Mouse (Mus musculus) ovary, adult 18-20 months (tissue): ENCODE measurements around the gene Thra.

Source experiments
- DNase-seq: peaks from one replicate; pipeline ENCODE4 v3.0.0; 2022; ENCODE audit warnings: low spot score, mixed read lengths

Thra gene

DNA sequence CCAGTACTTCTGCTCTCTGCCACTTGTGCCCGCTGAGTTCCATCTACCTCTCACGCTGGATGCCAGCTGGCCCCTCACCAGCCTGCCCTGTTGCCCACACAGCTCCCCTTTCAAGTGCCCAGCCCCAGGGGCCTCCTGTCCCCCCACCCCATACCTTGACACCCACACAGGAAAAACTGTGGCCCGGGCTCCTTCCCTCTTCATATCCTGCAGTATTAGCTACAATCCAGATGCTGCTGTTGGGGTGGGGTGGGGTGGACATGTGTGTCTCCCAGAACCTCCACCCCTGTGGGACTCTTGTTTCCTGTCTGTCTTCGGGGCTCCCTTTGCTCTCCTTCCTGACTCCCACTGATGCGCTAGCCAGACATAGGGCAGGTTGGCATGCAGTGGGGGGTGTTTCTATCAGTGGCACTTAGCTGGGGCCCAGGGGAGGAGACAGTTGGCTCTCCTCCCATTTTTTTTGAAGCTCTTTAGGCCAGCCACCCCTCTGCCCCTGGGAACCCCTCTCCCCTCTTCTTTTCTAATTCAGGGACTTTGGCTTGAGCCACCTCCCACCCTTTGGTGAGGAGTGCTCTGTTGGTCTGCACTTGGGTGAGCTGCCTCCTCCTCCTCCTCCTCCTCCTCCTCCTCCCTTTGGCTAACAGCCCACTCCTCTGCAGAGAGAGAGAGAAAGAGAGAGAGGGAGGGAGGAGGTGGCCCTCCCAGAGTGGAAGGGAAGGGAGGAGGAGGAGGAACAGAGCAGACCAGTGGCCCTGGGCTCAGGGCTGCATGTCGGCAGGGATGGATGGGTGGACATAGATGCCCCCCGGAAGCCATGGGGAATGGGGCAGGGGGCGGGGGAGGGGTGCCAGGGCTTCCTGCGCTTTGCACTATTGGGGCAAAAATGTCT is 25.2 kb downstream of the Thra start:
- no peak for DNase-seq

GRCm38 (mm10) chr11:98766346-98766745 is 25.9 kb downstream of the Thra start:
- DNase-seq, result no peak

GRCm38 (mm10) chr11:98766816-98767215 is 26.4 kb downstream of the Thra start:
- DNase-seq, result no peak

GRCm38 (mm10) chr11:98767276-98767675 is 26.8 kb downstream of the Thra start:
- DNase-seq, result no peak

DNA sequence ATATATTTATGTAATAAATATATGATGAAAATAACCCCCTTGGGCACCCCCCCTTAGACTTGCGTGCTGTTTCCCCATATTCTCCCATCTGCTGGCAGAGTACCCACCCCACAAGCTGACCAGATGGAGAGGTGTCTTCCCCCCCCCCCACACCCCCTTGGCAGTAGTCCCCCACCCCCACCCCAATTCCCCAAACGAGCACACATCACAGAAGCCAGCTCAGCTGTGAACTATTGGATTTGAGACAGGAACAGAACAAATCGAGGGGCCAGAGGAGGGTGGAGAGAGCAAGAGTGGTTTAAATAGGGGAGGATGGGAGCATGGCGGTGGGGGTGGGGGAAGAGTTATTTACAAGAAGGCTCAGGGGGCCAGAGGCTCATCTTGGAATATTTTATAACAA is 27.3 kb downstream of the Thra start:
- DNase-seq, result no peak

DNA sequence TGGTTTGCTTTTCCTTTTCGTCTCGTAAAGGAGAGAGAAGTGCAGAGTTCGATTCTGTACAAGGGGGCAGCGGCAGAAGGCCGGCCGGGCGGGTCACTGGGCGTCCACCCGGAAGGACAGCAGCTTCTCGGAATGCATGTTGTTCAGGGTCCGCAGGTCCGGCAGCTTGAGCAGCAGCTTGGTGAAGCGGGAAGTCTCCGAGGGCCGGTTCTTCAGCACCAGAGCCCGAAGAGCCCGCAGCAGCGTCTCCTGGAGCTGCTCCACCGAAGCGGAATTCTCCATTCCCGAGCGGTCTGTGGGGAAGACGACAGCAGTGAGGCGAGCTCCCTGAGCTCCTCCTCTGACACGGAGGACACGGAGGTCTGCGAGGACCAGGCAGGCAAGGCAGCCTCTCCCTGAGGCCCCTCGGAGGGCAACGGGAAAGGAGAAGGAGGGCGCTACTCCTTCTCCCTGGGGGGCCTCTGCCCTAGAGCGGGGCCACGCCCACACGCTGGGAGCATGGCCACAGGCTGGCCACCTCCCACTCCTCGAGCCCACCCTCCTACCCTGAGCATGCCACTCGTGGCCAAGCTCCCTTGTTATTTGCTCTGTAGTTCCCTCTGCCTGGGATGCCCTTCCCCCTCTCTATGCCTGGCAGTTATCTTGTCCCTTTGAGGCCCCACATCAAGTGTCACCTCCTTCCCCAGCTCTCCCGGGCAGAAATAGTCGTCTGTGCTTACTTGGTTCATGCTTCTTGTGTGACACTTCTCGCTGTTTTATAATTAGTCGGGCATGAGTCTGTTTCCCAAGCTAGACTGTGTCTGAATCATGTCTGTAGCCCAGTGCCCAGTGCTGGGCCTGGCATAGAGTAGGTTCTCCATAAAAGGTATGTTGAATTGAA is 27.9 kb downstream of the Thra start:
- DNase-seq, result no peak

- no peak for DNase-seq
Measured at GRCm38 (mm10) chr11:98769007-98769954, 28.8 kb downstream of the Thra start.

- no peak for DNase-seq
Measured at GRCm38 (mm10) chr11:98770096-98770975, 29.9 kb downstream of the Thra start.

GRCm38 (mm10) chr11:98771131-98771530 is 30.7 kb downstream of the Thra start:
- DNase-seq, result no peak

DNA sequence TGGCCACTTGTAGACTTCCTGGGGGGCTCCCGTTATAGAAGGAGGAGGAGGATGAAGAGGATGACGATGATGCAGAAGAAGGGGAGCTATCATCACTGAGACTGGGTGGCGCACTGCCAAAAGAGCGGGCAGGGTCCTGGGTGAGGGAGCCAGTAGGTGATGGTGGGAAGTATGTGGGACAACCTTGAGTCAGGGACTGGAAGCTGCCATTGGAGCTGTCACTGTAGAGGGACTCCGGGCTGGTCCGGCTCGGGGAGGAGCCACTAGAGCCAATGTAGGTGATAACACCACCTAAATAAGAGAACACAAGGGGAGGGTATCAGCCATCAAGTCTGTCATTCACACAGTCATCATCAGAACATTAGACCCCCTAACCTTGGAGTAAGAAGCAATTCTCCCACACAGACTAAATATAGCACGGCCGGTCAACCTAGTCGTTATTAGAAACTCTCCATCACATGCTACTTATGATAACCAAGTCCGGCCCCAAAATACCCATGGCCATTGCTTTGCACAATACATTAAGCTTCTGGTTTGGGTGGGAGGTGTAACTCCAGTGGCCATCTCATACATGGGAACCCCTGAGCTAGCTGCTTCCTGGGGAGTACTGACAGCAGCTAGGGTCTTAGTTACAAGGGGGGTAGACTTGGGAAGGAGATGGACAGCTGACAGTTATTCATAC is 31.5 kb downstream of the Thra start:
- no peak for DNase-seq

- no peak for DNase-seq
Measured at GRCm38 (mm10) chr11:98772667-98773171, 32.3 kb downstream of the Thra start.

GRCm38 (mm10) chr11:98773635-98774295 is 33.3 kb downstream of the Thra start:
- DNase-seq, result peak; percentile 100

DNA sequence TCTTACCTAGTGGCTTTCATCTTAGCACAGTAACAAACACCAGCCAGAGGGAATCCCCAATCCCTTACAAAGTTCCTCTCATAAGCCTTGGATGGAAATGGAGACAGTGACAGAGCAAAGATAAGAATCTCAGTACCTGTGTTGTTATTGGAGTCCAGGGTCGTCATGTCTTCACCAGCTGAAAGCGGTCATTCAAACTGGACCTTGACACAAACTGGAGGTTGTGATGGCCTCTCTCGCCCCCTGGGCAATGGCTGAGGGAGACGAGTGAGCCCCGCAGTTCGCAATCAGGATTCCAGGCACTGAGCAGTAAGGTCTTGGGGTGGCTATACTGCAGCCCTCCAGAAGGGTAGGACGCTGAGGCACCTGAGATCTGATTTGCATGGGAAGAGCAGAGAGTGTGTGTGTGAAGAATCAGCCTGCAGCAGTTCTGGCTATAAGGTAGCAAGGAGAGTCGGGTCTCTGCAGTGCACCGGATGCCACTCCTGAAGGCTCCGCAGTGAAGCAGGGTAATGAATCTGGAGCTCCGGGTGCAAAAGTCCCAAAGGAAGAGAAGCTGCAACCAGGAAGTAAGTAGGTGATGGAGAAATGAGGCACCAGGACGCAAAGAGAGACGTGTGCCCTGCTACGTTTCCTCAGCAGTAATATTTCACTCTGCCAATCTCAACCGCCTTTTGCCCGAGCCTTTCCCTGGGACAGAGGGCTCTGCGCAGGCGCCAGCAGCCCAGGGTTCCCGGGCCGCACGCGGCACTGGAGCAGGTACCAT is 34.3 kb downstream of the Thra start, which contains the start of gene Nr1d1:
TSS of gene Nr1d1 (minus strand) at position 752 of the 766 bp plus-strand sequence.
- no peak for DNase-seq

DNA sequence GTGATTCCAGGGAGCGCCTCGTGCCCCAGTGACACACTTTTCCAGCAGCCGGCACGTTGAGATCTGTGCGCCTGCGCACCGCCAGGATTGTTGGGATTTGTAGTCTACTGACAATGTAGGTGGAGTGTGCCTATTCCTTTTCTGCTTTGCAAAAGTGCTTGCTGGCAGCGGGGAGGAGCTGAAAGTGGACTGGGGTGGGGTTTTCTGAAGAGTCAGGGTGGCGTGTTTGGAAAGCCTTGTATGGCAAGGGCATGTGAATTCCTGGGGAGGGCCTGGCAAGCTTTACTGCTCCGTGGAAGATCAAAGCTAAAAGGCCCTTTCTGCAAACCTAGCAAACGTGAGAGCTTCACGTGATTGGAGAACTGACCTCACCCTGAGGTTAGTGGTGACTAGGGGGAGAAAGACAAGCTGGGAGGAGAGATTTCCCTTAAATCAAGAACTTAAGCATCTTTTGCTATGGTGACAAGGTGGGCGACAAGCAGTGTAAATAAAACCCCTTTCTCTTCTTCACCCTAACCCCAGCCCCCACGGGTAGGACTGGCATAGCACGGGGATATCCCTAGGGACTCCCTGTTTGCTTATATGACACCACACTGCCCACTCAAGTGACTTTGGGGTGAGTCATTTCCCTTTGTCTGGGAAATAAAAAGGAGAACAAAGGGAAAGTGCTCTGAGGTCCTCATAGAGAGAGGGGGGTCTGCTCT is 35.1 kb downstream of the Thra start:
- DNase-seq, result peak; percentile 100

DNA sequence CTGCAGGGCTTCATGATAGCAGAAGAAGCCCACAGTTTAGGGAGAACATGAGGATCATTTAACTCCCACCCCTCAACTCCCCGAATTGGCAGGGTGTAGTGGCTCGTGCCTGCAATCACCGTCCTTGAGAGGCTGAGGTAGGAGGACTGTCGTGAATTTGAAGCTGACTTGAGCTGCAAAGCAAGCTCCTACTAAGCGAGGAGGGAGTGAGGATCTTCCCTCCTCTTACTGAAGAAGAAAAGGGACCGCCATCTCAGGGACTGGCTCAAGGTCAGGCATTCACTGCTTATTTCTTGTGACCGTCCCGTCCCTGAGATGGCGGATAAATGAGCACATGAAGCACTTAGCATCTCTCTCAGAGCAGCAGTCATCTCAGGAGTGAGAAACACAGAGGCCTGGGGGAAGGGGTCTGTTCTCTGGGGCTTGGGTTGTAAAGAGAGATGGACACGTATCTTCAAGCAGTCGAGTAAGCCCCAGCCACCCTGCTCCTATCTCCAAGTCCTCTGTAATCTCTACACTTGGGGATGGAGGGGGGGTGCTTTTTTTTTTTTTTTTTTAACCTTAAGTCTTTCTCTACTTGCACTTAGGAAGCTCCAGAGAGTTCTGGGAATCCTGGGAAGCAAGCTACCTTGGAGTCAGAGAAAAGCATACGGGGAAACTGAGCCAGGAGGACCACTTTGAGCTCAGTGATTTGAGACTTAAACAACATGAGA is 35.8 kb downstream of the Thra start:
- no peak for DNase-seq

DNA sequence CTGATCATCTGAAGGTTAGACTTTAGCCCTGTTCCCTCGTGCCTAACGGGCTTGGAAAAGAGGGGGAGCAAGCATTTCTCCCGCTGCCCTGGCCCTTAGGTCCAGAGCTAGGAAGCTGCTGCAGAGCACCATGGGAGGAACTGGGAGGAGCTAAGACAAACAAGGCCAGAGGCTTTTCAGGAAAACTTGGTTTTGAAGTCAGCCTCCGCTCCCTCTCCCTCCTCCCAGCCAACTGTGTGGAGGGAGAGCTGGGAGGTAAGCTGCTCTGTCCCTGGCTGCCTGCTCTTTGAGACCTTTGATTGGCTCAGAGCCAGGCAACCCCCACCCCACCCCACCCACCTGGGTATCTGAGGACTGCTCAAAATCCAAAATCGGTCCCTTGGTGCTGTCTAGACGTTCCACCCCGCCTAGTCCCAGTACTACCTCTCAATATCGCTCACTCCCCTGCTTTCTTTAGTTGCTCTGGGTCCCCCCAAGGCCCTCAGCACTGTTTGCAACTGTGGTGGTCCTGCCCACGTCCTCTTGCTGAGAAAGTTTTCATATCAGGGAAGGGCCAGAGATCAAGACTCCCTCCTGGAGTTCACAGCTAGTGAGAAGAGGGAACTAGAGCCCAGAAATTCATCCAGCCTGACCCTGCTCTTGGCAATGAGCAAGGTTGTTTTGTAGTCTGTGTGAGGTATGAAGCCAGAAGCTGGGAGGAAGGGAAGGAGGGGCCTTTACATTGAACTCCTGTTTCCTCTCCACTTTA is 36.6 kb downstream of the Thra start:
- DNase-seq, result peak; percentile 78

DNA sequence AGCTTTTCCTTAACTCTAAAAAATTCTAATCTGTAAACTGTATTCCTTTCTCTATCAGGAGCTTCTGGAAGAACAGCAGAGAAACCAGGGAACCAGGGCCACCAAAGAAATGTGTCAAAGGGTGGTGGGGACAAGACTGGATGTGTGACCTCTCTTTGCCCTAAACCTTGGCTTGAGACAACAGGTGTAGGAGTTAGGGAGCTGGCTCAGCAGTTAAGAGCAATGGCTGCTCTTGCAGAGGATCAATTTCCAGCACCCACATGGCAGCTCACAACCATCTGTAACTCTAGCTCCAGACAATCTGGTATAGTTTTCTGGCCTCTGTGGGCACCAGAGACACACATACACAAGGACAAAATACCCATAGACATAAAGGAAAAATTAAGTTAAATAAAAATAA is 37.5 kb downstream of the Thra start:
- DNase-seq, result no peak
